Mouse (Mus musculus): ENCODE data around the gene Cyp2j5. TPM values are rescaled to one million over a fixed set of nuclear protein-coding genes. Genes with fewer than 3 reads are reported as not detected.
"Not testable (repeated sequence)": the region's sequence is repeated elsewhere in the genome, so short reads cannot be mapped to it uniquely, and the experiment has no call there.

Cyp2j5 gene
- total RNA-seq, 2 experiments from 2014 or later, result not detected

DNA sequence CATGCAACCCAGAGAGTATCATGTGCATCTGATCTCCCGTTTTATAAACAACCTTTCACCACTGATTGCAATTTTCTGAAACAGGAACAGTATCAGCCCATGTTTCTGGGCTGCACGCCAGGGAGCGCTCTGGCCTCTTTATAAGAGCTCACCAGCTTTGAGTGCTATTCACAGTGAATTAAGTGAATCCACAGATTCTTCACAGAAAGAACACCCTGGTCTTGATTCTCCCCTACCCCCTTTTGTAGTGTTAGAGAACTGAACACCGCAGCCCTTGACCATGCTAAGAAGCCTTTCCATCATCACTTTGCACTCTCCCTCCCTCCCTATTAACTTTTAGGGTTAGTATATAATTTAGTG, 72.2 kb downstream of the Cyp2j5 start:
- H3K4me3 ChIP-seq, result peak overlapping the region; percentile 70
- DNase-seq, result peak; percentile 75
- peak overlapping the region; percentile 84 for H3K27ac ChIP-seq
- intact Hi-C loops (cut with DNase I), result no loop called here
- TF ChIP-seq CTCF (IDR thresholded peaks at IDR 0.05), result no peak

DNA sequence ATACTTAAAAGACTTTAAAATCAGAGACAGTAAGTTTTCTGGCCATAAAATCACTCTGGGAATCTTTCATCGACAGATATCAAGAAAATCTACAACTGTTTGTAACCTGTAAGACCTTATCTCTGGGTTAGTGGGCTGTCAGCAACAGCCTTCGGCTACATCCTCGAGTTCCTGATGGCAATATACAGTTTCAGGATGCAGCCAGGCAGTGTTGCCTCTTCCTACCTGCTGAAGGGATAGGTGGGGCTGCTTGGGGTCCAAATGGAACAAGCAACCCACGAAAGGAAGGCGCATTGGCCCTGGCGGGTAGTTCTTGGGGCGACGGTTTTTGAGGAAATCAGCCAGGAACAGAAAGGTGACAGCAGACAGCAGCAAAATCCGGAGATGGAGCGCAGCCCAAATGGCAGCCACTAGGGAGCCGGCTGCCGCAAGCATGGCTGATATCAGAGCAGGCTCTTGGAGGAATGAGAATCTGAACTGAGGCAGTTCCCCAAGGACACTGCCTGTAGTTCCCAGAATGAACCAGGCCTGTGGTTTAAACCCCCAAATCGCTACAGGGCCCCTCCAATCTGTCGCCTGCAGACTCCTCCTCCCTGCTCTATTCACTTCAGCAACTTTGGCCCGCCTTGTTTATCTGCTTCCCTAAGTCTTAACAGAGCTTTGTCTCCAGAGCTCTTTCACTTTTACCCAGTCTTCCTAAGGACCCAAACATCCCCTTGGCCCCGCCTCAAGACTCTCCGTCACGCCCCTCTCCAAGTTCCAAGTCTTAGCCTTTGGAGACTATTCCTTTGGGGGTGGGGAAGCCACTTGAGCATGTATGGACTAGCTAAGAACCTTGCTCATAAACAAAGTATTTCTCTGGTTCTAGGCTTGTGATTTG, 72.8 kb downstream of the Cyp2j5 start, which contains the start of gene Cyp2j9:
Gene Cyp2j9 (minus strand): TSS at position 668 of the 880 bp plus-strand sequence.
- intact Hi-C loops (cut with DNase I), result no loop called here
- no peak for TF ChIP-seq CTCF (IDR thresholded peaks at IDR 0.05)

DNA sequence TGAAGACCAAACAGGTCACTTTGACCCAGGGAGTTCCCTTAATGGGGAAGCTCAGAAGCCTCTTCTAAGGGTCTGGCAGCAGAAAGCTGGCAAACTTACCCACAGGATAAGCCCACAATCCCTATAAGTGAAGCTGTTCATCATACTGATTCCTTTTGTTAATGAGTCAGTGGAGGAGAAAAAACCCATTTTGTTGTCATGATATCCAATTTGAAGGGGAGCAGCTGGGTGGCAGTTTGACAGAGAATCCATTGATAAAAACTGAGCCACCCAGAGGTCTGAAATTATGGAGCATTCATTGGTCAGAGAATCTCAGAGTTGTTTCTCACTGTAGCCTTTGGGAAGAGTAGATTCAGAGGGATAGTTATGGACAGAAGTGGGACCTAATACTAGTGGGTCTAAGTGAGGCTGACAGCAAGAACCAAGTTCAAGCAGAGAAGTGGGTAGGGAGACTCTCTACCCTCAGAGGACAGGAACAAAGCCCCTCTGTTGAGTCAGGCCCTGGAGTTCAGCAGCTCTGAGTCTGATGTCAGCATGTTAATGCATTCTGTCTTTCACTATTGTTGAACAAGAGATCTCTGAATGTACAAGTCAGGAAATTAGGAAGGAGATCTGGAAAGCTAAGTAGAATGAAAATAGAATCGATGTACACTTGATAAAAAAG, 82.4 kb downstream of the Cyp2j5 start:
- no peak for DNase-seq
- no peak for TF ChIP-seq CTCF (IDR thresholded peaks at IDR 0.05)
- Histone ChIP-seq H3K4me3 (no peak overlapping the region), H3K27ac (no peak overlapping the region)
- intact Hi-C loops (cut with DNase I), result no loop called here

More for the DNA sequence above, 72.8 kb downstream of the Cyp2j5 start, which contains the start of gene Cyp2j9:
- DNase-seq, result peak; percentile 74
- H3K27ac ChIP-seq, result peak within 1 kb of the TSS; percentile 84
- H3K4me3 ChIP-seq, result peak within 1 kb of the TSS; percentile 70

DNA sequence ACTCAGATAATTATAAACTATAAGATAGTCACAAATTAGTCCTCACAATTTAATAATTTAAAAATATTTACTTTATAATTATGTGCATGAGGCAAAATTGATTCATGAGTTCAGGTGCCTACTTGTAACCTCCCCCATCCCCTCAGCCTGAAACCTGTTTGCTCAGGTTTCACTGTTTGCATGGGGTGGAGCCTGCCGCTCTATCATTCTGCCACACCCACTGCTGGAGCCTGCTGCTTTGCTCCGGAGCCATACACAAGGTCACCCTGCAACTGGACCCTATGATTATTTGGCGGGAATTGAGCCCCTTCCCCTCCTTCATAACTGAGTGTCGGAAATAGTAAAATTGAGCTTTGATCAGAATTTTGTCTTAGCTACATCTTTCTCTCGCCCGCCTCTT, 83.6 kb downstream of the Cyp2j5 start:
- intact Hi-C loops (cut with DNase I); DNase-seq; H3K4me3 ChIP-seq; H3K27ac ChIP-seq: not testable (repeated sequence)

Other genes starting within 250 kb of the Cyp2j5 start
- not detected for gene Cyp2j8, start 156.8 kb downstream of the Cyp2j5 start, total RNA-seq (2021)
- 1 to 10 TPM in 1 of 2 experiments, under 1 TPM in 1; 0.87 to 1.6 TPM for gene Cyp2j6, start 110.5 kb downstream of the Cyp2j5 start, total RNA-seq (2021)
- under 1 TPM; 0.36 to 0.50 TPM for gene Cyp2j9, start 72.6 kb downstream of the Cyp2j5 start, total RNA-seq (2021)
- not detected for gene Gm12695, start 121.0 kb upstream of the Cyp2j5 start, total RNA-seq (2021)

Data from gastrocnemius, adult 2 months (tissue).